Mouse (Mus musculus) spleen, postnatal 14 days (tissue): ENCODE measurements around the gene Tns3.

Experiments used
- DNase-seq, 2 experiments: peaks; one replicate each; pipeline ENCODE4 v3.0.0; 2021 to 2022; ENCODE audit warnings: low spot score in 2 of 2

The Tns3 gene

DNA sequence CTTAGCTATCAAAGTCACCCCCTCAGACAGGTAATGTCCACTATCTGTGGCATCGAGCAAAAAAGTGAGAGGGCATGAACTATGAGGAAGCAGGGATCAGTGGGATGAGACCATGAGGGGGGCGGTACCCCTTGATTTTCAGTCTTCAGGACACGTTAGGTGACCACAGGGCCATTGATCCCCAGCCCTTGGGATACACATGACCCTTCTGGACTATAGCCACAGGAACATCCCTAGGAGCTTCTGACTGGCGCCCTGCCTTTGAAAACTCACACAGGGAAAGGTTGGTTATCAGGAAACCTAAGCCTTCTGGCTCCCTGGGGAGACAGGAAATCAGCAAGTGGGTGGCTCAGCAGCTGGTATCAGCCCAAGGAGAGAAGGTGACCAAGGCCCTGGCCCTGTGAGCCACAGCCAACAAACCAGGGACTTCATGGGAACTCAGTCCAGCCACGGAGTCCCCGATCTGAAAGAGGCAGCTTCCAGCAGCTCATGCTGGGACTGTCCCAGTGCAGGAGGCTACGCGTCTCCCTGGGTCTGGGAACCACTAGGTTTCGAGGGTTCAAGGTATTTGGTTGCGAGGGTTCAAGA is 12.8 kb downstream of the Tns3 start:
- DNase-seq: no peak

DNA sequence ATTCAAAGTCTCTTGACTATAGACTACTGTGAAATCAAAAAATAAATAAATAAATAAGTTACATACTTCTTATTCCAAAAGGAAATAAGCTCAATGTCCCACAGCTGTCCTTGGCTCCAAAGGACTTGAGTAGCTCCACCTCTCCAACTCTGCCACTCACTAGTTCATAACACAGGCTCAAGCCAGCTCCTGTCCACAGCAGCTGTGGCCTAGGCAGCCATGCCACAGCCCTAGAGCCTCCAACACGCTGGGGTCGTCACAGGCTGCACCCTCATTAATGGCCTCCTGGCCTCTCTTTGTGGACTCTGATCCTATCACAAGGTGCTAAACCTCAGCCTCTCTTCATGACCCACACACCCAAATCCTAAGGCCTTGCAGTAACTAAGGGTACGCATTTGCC is 18.7 kb downstream of the Tns3 start:
- DNase-seq: no peak

DNA sequence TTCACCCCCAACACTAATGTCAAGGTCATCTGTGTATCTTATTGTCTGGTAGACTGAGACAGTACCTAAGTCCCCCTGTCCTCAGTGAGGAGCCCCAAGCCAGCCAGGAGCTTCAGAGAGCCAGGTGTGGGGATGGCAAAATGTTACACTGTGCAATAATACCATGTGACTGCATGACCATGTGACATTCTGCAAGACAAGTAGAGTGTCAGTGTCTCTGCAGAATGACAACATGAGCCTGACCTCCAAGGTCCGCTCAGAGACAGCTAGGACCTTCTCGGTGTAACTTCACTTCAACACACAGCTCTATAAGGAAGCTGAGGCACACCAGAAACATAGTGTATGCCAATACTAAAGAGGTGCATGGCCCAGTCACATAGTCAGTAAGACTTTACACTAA is 20.1 kb downstream of the Tns3 start:
- DNase-seq: no peak

DNA sequence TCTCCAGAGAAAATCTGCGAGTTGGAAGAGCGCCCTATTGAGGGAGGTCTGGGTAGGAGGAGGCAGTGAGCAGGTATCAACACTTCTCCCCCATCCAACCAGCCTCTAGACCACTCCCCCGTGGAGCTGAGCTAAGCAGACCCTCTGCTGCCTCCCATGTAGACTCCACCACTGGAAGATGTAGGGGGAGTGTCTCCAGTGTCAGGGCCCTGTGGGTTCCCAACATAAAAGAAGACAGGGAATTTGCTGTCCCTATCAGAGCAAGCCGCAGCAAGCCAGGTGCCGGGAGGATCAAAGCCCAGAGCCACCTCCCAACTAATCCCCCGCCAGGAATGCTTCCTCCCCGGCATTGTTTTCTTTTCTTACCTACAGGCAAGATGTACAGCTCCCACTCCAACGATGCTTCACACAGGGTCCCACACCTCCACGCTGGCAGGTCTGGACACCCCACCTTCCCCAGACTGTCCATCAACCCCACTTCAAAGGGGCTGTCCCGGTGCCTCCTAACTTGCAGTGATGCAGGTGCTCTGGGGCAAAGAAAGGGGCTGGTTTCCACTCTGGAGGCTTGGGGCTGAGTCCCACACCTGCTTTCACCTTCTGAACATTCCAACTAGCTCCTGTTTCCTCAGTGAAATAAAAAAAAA is 22.6 kb downstream of the Tns3 start:
- DNase-seq: no peak

DNA sequence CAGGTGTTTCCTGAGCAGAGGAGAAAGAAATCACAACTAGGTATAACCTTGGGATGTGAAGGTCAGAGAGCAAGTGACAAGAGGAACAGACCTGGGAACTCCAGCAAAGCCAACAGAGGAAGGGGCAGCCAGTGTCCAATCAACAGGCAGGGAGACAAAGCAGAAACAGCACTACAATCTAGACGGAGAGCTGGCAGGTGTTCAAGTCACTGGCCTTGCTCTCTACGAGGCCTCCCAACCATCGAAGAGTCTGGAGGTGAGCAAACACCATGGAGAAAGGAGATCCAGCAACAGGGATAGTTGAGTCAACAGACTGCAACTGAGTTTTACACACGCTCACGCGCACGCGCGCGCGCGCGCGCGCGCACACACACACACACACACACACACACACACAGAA is 24.6 kb downstream of the Tns3 start:
- DNase-seq: no peak

DNA sequence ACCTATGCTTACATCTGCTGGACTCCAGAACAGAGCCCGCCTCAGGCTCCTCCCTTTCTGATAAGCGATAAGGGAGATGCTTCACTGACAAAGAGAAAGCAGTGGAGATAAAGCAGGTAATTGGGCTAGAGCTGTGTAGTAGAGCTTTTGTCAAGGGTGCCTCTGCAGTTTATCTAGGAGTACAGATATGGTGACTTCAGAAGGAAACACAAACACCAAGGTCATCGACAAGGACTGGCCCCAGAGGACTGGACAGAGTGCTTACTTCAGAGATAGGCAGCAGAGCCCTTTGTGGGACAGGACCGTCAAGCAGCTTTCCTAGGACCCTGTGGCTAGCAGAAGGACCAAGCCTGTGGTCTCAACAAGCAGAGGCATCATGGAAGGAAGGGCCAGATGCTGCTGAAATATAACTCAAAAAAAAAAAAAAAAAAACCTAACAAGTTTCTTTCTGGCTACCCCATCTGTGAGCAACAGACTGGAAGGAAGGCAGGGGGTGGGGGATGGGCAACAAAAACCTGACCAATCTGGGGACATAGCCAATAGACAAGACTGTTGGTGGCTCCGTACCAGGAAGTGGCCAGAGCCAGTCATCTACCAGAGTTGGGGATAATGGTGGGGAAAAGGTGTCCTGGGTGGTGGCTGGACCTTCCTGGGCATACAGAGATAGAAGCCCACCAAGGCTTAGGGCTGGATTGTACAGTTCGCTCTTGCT is 25.2 kb downstream of the Tns3 start:
- no peak for DNase-seq

DNA sequence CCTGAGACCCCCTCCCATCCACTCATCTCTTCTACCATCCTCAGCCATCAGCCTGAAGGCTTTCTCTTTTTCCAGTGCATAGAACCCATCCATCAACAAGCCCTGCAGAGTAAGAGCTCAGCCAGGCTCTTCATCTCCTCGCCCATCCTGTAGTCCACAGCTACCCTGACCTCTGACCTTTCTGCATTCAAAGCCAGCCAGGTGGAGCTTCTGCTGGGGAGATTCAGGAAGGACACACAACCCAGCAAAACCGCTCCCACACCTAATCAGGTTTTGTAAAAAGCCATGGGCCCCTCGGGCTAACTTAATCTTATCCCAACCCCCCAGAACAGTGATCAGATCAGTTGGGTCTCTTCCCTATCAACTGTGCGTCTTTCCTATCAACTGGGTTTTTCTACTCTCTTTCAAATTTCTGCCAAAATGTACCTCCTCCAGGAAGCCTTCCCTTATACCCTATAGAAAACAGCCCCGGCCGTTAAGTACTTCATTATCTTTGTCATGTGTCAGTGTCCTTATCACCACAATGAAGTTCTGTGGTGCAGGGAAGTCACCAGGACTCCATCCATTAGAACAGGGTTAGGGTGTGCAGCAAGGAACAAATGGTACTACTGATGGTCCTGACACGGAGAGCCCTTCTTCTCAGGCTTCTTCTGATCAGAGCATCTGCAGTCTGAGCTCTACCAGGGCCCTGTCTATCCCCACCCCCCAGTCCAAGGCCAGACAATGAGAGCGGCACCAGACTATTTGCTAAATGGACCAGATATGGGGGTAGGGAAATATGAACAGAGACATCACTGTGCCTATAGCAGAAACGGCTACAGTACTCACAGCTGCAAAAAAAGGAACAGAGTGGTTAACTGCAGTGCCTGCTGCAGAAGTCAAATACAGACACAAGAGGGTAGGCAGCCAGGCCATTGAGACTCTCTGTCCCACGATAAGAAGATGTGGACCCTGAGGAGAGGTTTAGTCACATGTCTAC is 26.6 kb downstream of the Tns3 start:
- DNase-seq: no peak

DNA sequence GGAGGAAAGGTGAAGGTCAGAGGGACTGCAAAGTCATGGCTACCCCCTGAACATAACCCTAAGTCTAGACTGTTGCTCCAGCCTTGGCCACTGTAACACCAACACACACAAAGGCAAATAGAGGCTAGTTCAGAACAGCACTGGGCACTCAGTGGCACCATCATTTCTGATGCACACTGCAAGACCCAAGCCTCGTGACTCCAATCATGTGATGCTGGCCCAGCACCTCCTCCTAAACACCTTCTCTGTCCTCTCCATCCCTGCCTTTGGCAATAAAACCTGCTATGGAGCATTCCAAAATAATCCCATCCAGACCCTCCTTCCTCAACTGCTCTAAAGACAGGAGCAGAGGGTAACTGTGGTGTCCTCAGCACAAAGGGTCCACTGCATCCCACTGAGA is 27.7 kb downstream of the Tns3 start:
- DNase-seq: no peak

DNA sequence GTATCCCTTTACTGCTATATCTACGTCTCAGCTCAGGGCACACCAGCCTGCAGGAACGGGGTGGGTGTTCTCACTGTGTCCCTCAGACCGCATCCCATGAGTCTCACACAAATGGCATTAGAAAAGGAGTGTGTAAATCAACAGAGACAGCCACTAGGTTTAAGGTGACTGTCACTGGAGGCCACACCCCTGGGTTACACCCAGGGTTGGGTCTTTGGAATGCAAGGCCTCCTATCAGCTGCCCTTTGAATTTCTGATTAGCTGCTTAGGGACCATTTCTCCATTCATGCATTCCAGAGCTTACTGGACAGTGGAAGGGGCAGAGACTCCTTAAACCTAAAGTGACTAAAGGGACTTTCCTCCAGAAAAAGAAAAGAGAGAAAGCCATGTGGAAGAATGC is 28.6 kb downstream of the Tns3 start:
- DNase-seq: no peak

DNA sequence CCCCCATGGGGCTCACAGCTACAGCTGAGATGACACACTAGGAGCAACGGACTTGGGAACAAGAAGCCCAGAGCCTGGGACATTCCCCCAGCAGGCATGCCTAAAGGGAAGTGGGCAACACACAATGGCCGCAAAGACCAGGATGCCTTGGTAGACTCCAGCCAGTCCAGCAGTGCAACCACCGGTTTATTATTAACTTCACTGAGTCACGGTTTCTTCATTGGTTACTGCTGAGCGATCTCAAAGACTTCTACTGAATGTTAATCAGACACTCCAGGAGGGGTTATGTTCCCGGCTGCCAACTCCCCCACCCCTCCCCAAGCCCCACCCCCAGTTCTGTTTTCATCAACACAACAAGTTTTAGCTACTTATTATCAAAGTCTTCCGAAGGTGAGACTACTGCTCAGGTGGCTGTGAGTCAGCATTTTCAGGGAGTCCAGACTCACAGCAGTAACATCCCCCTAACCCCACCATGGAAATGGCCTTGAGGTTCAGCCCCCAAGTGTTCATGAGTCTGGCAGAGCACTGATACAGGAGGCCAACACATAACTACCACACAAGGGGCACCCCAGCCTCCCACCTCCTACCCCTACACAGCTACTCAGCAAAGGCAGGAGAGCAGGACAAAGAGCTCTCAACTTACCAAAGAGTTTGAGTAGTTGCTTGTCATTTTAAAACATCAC is 29.5 kb downstream of the Tns3 start:
- no peak for DNase-seq

DNA sequence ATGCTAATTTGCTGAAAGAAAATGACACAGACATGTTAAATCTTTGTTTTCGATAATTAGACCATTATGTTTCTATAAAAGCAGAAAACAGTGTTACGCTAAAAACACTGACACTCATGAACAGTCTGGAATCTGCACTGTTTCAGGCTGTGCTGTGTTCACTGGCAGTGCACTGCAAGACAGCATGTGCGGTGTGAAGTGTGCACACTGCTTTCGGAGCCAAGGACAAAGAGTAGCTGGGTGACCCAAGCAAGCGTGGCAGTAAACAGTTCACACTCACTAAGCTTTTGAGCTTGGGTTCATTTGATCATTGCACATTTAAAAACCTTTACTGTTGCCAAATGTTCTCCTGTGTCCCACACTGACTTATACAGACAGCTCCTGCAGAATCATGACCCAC is 32.2 kb downstream of the Tns3 start:
- DNase-seq: no peak

DNA sequence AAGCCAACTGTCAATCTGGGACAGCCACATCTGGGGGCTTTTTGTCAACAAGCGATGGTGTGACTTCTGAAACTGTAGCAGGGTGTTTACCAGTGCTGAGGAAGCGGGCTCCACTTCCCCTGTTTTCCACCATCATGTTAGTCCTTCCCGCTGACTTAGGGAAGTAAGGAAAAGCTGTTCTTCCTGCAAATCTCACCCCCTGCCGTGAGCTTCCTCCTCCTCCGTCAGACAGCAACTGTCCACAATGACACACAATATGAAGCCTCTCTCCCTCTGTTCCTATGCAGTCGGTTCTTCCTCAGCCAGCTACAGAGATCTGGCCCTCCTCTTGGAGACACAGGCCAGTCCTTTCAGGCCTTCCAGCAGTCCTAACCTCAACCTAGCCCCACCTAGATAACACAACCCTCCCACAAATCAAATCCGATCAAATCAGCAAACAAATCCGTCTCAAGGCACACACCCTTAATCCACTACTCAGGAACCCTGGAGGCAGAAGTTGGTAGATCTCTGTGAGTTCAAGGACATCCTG is 34.4 kb downstream of the Tns3 start:
- no peak for DNase-seq

DNA sequence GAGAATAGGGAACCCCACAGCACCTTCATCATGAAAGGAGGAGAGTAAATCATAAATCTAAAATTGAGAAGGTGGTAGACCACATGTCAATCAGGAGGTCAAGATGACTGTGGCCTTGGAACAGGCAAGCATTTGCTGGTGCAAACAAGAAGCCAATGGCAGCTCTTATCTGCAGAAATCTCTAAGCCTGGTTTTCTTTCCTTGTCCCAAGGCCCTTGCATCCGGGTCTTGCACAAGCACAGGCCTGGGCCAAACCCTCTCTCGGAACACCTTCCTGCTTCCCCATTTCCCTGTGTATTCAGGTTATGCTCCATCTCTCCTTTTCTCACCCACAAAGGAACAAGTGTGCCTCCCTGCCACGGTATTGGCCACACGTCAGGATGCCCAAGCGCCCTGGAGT is 35.0 kb downstream of the Tns3 start:
- no peak for DNase-seq

DNA sequence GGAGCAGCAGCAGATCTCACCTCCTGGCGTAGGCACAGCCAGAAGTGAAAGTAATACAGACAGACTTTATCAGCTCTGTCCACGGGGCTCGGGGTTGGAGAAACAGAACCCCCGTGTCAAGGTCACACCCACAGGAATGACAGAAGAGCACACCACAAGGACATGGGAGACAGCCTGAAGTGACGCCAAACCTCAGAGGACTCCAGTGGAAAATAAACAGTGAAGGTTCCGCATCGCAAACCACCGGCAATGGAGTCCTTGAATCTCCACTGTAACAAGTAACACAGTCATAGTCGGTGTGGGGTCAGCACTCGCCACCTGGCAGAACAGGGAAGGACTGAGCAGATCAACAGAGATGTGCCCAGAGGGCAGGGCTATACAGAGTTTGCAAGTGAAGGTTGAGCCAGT is 35.5 kb downstream of the Tns3 start:
- no peak for DNase-seq

DNA sequence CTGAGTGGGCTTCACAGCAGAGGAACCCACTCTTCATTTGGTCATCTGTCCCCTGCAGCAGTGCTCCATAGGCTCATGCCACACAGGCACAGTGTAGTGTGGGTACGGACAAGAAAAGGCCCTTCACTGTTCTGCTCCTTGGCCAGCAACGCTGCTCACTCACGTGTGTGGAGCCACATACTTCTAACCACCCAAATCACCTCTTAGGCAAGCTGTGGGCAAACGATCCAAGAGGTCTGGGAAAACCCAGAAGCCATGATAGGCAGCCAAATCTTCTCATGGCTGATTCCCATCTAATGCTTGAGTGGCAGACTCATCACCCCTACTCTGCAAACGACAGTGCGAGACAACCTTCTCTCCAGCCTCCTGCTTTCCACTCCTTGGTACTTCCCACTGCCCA is 37.2 kb downstream of the Tns3 start:
- DNase-seq: no peak

DNA sequence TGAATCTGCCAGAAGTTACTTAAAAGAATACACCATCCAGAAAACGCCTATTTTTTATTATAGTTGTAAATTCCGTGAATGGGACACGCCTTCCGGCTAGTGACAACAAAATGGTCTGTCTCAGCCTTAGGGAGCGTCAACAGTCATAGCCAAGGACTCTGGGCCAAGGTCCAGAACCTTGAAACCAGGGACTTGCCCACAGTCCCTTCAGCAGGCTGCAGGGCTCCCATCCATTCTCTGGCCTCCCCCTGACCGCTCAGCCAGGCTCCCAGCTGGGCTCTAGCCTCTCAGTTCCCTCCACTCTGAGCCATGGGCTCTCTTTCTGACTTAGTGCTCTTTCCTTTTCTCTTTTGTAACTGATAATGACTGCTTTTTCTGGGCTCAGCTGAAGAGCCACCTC is 37.6 kb downstream of the Tns3 start:
- DNase-seq: no peak

DNA sequence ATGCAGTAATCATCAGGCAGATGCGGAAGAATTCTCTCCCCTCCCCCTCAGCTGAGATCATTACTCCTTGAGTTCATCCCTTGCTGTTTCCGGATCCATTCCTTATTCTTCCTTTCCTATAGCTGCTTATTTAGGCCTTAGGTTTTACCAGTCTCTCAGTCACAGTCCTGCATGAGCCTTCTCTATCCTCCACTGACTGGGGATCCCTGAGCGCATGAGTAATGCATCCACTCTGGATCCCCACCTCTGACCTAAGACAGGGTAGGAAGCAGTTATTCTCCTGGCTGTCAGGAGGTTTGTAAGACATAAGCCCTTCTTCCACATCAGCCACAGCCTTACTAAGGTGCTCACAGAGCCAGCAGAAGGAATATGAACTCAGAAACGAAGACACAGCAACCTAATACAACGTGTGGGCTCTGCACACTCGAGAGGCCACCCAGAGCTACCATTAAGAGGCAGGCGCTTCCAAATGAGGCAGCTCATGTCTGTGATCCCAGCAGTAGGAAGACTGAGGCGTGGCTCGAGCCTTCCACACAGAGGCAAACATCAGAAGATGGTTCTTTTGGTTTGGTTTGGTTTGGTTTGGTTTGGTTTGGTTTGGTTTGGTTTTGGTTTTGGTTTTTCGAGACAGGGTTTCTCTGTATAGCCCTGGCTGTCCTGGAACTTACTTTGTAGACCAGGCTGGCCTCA is 38.3 kb downstream of the Tns3 start:
- no peak for DNase-seq

DNA sequence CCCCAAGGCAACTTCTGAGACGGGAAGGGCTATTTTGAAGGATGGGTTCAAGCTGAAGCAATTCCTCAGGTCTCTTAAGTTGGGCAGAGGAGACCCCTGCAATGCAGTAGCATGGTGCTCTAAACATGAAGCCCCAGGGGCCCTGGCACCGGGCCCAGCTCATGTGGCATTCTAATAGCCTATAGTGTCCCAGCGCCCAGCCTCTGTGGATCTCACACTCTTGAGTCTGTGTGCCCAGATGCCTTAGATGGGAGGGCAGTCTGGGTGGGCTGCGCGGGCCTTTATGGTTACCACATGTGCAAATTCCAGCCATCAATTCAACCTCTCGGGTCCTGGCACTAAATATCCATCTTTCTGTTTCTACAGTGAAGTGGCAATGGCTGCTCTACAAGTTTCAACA is 38.9 kb downstream of the Tns3 start:
- no peak for DNase-seq

DNA sequence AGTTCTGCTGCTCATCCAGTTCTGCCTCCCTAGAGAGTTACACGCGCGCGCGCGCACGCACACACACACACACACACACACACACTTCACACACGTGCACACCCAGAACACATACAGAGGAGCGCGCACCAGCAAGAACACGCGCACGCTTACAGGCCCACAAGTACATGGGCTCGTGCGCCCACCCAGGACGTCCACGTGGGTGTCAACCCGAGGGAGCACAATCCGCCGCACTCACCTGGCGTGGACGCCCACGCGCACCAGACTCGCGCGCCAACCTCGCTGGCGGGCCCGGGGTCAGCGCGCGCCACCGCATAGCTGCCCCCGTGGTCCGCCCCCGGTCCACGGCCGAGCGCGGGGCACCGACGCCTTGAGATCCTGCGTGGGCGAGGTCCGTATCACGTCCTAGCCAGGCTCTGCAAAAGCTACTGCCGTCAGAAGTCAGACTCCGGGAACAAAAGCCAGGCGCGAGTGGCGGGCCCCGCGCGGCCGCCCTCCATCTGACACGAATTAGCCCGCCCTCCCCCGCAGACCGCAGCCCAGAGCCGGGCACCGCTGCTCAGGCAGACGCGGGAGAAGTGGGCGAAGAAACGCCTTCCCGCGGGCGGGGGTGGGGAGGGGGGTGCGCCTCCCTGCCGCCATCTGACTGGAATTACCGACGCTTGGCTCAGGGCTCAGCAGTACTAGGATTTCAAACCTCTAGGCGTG is 40.0 kb downstream of the Tns3 start:
- no peak for DNase-seq

DNA sequence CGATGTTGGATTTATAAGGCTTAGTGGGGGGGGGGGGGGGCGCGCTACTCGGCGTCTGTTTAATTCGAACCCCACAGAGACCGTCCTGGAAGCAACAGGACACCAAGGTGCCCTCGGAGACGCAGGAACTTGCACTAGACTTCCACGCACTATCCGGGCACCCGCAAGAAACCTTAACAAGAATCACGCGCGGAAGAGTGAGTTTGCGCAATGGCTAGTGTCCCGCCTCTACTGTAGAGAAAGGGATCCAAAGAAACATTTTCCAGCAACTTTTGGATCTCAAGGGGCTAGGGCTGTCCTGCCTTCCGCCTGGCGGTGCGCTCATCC is 40.5 kb downstream of the Tns3 start:
- DNase-seq: no peak
